Mouse (Mus musculus): ENCODE results near the gene Nek6.

GRCm38 (mm10) chr2:38541570-38541969 lies 30.1 kb downstream of the Nek6 start:
- TF ChIP-seq GATA1 (IDR thresholded peaks at IDR 0.05; ENCODE audit: borderline replicate concordance, low read length) (no peak), FLI1 (IDR thresholded peaks at IDR 0.05; ENCODE audit: low read length) (no peak)

Measured in megakaryocyte, embryonic 14.5 days (primary cell).